In genomic region chr19:46394712-46395108, GRCm38 (mm10) we compare ENCODE assay signal across 8 mouse cellular contexts. TPM values are rescaled to one million over a fixed set of nuclear protein-coding genes. Genes with fewer than 3 reads are reported as not detected.
DNase-seq lines count a peak whose midpoint lies in the region; ATAC-seq and TF ChIP-seq lines count a peak whose summit lies in the region.

No protein-coding gene starts in this region.

- 7% methylated on average over 10 of the region's 10 CpGs for WGBS in hindbrain, embryonic 15.5 days
- 6% methylated on average over 10 of the region's 10 CpGs for WGBS in midbrain, embryonic 16.5 days

- H3K9me3 ChIP-seq in hindbrain, embryonic 15.5 days = no peaks in the 10 kb centered on the region
- no peaks in the 10 kb centered on the region for H3K9me3 ChIP-seq in midbrain, embryonic 16.5 days (replicated peaks; ENCODE audit: control insufficient read depth, low read length, poor library complexity, severe bottlenecking)

- DNase-seq in left cerebral cortex, adult 2 months (ENCODE audit: extremely low spot score in 1 of 2, low spot score in 2 of 2) = no peak
- DNase-seq in left cerebral cortex, postnatal 4 days = no peak
- DNase-seq in c-Kit-positive CD71-positive TER-119-positive erythroid progenitor cells, embryonic 14.5 days (ENCODE audit: low spot score) = peak; percentile 9
- no peak for DNase-seq in right cerebral cortex, postnatal 4 days

- intact Hi-C loops in left cerebral cortex, adult 2 months (cut with DNase I) = loop anchor here (1.0 to 5.0 kb wide), 3 partner anchors 46 to 133 kb away; partner anchors contain the start of gene Trim8
- intact Hi-C loops in left cerebral cortex, postnatal 4 days (cut with DNase I) = loop anchor here (5.0 kb wide), 1 partner anchor 48 kb away; no protein-coding TSS in a partner anchor

- H3K4me3 ChIP-seq in left cerebral cortex, adult 2 months = peak overlapping the region; percentile 94
- H3K4me3 ChIP-seq in hindbrain, embryonic 15.5 days = peak overlapping the region; percentile 85
- peak overlapping the region; percentile 87 for H3K4me3 ChIP-seq in midbrain, embryonic 16.5 days (ENCODE audit: low read depth, low read length)

- no peak for TF ChIP-seq CTCF in left cerebral cortex, adult 2 months (IDR thresholded peaks at IDR 0.05)

- peak overlapping the region; percentile 84 for H3K9ac ChIP-seq in hindbrain, embryonic 15.5 days
- peak overlapping the region; percentile 64 for H3K9ac ChIP-seq in midbrain, embryonic 16.5 days (ENCODE audit: low read depth, low read length)

- ATAC-seq in hindbrain, embryonic 15.5 days (ENCODE audit: low FRiP score, low read depth) = no peak
- ATAC-seq in midbrain, embryonic 16.5 days = 0 out of 2 replicates have a peak, but pooled peaks have one; percentile 0
- ATAC-seq in CD4-positive, CD25-positive, alpha-beta regulatory T cell, adult 4 months = no peak
- ATAC-seq in frontal cortex, adult (ENCODE audit: low TSS enrichment) = no peak

- H3K27ac ChIP-seq in left cerebral cortex, adult 2 months = 0 out of 2 replicates have a peak overlapping the region, but pooled peaks have one; percentile 6
- H3K27ac ChIP-seq in hindbrain, embryonic 15.5 days (replicated peaks) = no peak overlapping the region
- H3K27ac ChIP-seq in midbrain, embryonic 16.5 days (ENCODE audit: low read length) = peak overlapping the region; percentile 92

- peaks cover 49% of the 10 kb centered on the region for H3K4me1 ChIP-seq in hindbrain, embryonic 15.5 days (replicated peaks)
- H3K4me1 ChIP-seq in midbrain, embryonic 16.5 days (ENCODE audit: control insufficient read depth, insufficient read depth, low read length) = peaks cover 43% of the 10 kb centered on the region

- peak overlapping the region; percentile 93 for H3K4me2 ChIP-seq in hindbrain, embryonic 15.5 days
- peak overlapping the region; percentile 87 for H3K4me2 ChIP-seq in midbrain, embryonic 16.5 days (ENCODE audit: low read length)

- no peaks in the 10 kb centered on the region for H3K36me3 ChIP-seq in hindbrain, embryonic 15.5 days
- H3K36me3 ChIP-seq in midbrain, embryonic 16.5 days (ENCODE audit: control insufficient read depth, insufficient read depth, low read length) = no peaks in the 10 kb centered on the region

- H3K27me3 ChIP-seq in hindbrain, embryonic 15.5 days = no peaks in the 10 kb centered on the region
- H3K27me3 ChIP-seq in midbrain, embryonic 16.5 days (ENCODE audit: control insufficient read depth, insufficient read depth, low read depth, low read length) = no peaks in the 10 kb centered on the region

RNA-seq across cellular contexts. Expression of gene Actr1a, which starts 0.8 kb away (rescaled TPM):
- 100 to 1,000 TPM; 179 to 197 TPM for total RNA-seq in left cerebral cortex, adult 2 months (2021)
- 100 to 1,000 TPM; 304 to 313 TPM for total RNA-seq in left cerebral cortex, postnatal 4 days (2021)
- polyA plus RNA-seq in hindbrain, embryonic 15.5 days (2015; fragmentation: Nextera tagmentation; extraction: Ambion mirVana) = 329 and 338 TPM in 2 replicates
- 378 and 383 TPM in 2 replicates for polyA plus RNA-seq in midbrain, embryonic 16.5 days (2015; fragmentation: Nextera tagmentation; extraction: Ambion mirVana)
- 100 to 1,000 TPM in 1 of 2 experiments, 10 to 100 TPM in 1; 92.4 to 111 TPM for polyA plus RNA-seq in CD4-positive, CD25-positive, alpha-beta regulatory T cell, adult 4 months (2017; shearing (Covaris generic))

RNA-seq across cellular contexts. Expression of gene Sufu, which starts 2.0 kb away (rescaled TPM):
- total RNA-seq in left cerebral cortex, adult 2 months (2021) = 10 to 100 TPM; 19.4 to 20.1 TPM
- 10 to 100 TPM; 22.2 to 23.9 TPM for total RNA-seq in left cerebral cortex, postnatal 4 days (2021)
- 23.4 and 24.7 TPM in 2 replicates for polyA plus RNA-seq in hindbrain, embryonic 15.5 days (2015; fragmentation: Nextera tagmentation; extraction: Ambion mirVana)
- polyA plus RNA-seq in midbrain, embryonic 16.5 days (2015; fragmentation: Nextera tagmentation; extraction: Ambion mirVana) = 19.0 and 22.5 TPM in 2 replicates
- polyA plus RNA-seq in CD4-positive, CD25-positive, alpha-beta regulatory T cell, adult 4 months (2017; shearing (Covaris generic)) = 10 to 100 TPM; 10.2 to 11.6 TPM

RNA-seq across cellular contexts. Expression of gene 2310034G01Rik, which starts 44.6 kb away (rescaled TPM):
- total RNA-seq in left cerebral cortex, adult 2 months (2021) = under 1 TPM; 0.66 to 0.91 TPM
- total RNA-seq in left cerebral cortex, postnatal 4 days (2021) = under 1 TPM; 0.42 to 0.82 TPM
- polyA plus RNA-seq in hindbrain, embryonic 15.5 days (2015; fragmentation: Nextera tagmentation; extraction: Ambion mirVana) = 2.0 and 2.3 TPM in 2 replicates
- polyA plus RNA-seq in midbrain, embryonic 16.5 days (2015; fragmentation: Nextera tagmentation; extraction: Ambion mirVana) = 1.4 and 2.7 TPM in 2 replicates
- polyA plus RNA-seq in CD4-positive, CD25-positive, alpha-beta regulatory T cell, adult 4 months (2017; shearing (Covaris generic)) = under 1 TPM in 1 of 2 experiments, not detected in 1; 0.23 TPM

RNA-seq across cellular contexts. Expression of gene Mfsd13a, which starts 53.8 kb away (rescaled TPM):
- total RNA-seq in left cerebral cortex, adult 2 months (2021) = 10 to 100 TPM; 25.5 to 25.9 TPM
- 10 to 100 TPM; 16.8 to 18.3 TPM for total RNA-seq in left cerebral cortex, postnatal 4 days (2021)
- 12.3 and 12.5 TPM in 2 replicates for polyA plus RNA-seq in hindbrain, embryonic 15.5 days (2015; fragmentation: Nextera tagmentation; extraction: Ambion mirVana)
- 10.7 and 11.8 TPM in 2 replicates for polyA plus RNA-seq in midbrain, embryonic 16.5 days (2015; fragmentation: Nextera tagmentation; extraction: Ambion mirVana)
- 10 to 100 TPM in 1 of 2 experiments, 1 to 10 TPM in 1; 3.8 to 10.5 TPM for polyA plus RNA-seq in CD4-positive, CD25-positive, alpha-beta regulatory T cell, adult 4 months (2017; shearing (Covaris generic))

RNA-seq across cellular contexts. Expression of gene Cuedc2, which starts 56.2 kb away (rescaled TPM):
- total RNA-seq in left cerebral cortex, adult 2 months (2021) = 100 to 1,000 TPM; 188 to 196 TPM
- total RNA-seq in left cerebral cortex, postnatal 4 days (2021) = 100 to 1,000 TPM; 221 to 222 TPM
- polyA plus RNA-seq in hindbrain, embryonic 15.5 days (2015; fragmentation: Nextera tagmentation; extraction: Ambion mirVana) = 336 and 347 TPM in 2 replicates
- 313 and 332 TPM in 2 replicates for polyA plus RNA-seq in midbrain, embryonic 16.5 days (2015; fragmentation: Nextera tagmentation; extraction: Ambion mirVana)
- 10 to 100 TPM; 56.3 to 62.6 TPM for polyA plus RNA-seq in CD4-positive, CD25-positive, alpha-beta regulatory T cell, adult 4 months (2017; shearing (Covaris generic))
